Mouse (Mus musculus) brain, embryonic 14.5 days (tissue): Measurements from ENCODE around the gene Prickle2.

ENCODE experiments used
- CTCF ChIP-seq: fragments of 200-500 bp; IDR thresholded peaks from 2 replicates; pipeline ENCODE4 v1.5.1; 2012; ENCODE audit warnings: inconsistent platforms, mild to moderate bottlenecking, moderate library complexity, borderline replicate concordance; ENCODE audit not compliant: insufficient read depth, insufficient read length; ENCODE audit errors: extremely low read depth
- POLR2A ChIP-seq: fragments of 200-500 bp; IDR thresholded peaks from 2 replicates; pipeline ENCODE4 v1.6.1; 2012; ENCODE audit warnings: mild to moderate bottlenecking, inconsistent platforms, borderline replicate concordance; ENCODE audit not compliant: poor library complexity, insufficient read depth, insufficient read length, severe bottlenecking; ENCODE audit errors: extremely low read depth

DNA sequence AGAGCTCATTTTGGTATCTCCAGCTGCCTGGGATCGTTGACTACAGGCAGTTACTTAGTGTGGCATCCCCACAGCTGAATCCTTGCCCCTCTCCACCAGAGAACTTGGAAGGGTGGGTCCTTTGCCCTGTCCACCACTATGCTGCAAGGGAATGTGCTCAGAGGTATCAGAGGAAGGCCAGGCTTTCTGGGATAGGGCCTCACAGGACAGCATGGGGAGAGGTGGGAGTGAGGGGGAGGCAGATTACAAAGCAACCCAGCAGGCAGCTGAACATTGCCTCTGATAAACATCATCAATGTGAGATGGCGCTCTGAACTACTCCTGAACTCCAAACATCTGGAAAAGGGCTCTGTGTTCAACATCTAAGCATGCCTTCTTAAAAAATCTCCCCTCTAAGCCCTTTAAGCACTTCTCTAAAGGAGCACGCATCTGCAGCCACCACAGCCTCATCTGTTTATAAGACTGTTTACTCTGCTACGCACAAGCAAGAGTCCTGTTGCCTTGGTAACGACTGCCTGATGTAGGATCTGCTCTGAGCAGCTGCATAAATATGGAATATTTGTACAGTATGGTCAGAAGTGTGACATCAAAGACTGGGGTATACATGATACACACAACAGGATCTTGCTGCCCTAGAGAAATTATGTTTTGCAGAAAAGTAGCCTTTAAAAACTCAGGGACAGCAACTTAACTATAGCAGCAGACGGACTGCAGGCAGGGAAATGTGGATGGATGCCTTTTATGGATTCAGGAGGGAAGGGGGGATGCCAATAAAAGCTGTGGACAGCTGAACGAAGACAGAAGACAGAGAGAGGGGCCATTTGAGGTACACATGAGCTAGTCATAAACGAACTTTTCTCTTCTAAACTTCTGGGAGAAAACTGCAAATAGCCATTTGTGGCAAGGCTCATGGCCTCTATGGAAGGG, 291.2 kb downstream of the Prickle2 start:
- TF ChIP-seq CTCF (no peak), POLR2A (no peak)
